Mouse (Mus musculus) left cerebral cortex, adult 11 months (tissue): ENCODE measurements around the gene Rbm18.

Experiments used
- DNase-seq: peaks from one replicate; pipeline ENCODE4 v3.0.0; 2022; ENCODE audit warnings: low spot score

The Rbm18 gene

DNA sequence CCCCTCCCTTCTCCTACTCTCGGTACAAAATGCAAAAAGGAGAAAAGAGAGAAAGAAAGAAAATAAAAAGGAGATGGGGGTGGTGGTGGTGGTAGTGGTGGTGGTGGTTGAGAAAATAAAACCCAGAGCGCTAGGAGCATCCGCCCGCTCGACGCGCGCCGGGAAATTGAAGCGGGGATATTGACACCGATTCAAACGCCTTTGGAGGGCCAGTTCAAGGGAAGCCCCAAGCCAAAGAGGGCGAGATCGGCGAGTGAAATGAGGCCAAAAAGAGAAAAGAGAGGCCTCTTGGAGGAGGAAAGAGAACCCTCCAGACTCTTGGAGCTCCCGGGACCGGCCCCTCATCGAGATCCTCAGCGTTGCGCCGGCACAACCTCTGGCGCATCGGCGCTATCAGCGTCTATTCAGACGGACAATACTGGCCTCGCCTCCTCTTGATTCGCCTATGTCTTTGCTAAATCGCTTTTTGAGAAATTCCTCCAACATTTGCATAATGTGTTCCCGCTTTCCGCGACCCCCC lies 32.1 kb downstream of the Rbm18 start:
- no peak for DNase-seq

DNA sequence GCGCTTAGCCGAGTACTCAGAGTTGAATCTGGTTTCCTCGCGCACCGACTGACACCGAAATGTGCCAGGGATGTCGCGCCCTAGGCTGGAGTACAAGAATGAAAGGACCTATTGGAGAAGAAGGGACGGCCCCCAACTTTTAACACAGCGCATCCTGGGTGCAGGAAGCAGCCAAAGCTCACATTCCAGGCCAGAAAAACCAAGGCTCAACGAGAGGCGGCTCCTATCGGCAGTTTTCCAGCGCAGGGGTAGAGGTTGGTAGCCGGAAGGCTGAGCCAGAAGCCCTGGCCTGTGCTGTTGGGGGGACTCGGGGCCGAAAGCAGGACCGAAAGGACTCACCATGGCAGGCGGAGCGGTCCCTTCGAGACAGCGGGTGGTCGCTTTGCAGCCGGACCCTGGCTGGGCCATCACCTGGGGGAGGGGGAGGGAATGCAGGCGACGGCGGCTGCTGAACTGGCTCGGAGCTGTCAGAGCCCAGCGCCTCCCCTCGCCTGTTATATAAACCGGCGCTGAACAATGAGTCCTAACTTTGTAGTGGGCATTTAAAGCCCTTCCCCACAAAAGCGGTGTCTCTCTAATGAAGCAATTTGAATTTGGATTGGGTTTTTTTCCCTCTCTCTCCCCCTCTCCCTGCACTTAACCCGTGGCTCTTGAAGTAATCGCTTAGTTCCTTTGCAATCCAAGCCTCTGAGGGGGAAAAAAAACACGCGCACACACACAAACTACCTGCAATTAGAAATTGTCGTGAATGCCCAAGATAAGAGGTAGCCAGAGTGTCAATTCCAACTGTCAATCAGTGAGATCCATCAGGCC lies 32.8 kb downstream of the Rbm18 start:
- no peak for DNase-seq

DNA sequence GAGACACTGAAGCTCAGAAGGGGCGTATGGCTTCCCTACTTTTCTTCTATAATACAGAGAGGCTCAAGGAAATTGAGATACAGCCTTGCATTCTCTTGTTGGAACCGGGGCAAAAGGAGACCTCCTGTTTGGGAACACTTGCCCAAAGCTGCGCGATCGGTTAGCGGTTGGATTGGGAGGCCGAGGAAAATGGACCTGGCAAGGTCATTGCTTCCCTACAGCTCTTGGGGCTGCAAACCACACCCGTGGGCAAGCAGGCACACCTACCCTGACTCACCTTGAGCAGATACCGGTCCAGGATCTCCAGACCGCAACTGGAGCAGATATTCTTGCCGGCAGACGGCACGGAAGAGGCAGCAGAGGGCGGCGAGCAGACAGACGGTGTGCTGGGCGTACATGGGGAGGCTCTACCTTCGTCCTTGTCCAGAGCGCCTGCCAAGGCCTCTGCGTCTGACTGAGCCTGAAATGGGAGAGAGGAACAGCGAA lies 33.5 kb downstream of the Rbm18 start:
- no peak for DNase-seq

DNA sequence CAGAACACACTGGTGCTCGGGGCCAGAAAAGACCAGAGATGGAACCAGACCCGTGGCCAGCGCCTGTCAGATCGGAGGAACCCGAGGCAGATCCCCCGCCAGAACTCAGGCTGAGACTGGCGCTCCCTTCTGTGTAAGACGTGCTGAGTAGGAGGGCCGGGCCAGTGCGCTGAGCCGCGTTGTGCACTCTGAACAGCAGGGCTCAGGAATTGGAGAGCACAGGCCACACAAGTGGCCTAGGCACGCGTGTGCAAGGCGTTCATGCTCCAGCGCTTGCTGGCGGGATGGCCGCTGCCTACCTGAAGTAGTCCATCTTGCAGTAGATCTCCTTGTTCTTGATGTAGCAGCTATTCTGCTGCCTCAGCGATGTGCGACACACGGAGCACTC lies 34.0 kb downstream of the Rbm18 start:
- no peak for DNase-seq

DNA sequence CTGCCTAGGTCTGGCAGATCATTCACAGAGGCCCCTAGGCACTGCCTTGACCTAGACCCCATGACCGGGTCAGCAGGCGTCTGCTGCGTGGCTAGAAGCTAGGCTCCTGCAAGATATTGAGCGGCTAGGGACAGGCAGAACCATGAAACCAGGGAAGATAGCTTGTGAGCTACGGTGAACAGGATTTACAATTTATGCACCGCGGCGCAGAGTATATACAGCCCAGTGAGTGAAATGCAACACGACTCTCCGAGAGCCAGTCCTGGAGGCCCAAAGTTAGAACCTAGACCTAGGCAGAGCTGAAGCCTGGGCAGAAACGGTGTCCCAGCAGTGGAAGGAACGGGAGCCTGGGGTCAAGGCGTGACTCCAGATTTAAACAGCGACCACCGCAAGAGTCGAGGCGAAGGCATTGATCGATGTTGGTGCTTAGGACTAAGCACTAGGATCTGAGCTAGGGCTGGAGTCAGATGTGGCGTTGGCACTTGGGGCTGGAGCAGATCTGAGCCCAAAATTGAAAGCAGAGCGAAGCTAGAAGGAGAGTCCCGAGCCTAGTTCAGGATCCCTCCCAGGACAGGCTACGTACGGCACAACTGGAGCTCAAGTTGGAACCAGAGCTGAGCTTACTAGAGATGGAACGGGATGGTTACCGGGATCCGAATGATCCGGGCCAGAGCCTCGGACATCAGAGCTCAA lies 34.6 kb downstream of the Rbm18 start:
- no peak for DNase-seq

DNA sequence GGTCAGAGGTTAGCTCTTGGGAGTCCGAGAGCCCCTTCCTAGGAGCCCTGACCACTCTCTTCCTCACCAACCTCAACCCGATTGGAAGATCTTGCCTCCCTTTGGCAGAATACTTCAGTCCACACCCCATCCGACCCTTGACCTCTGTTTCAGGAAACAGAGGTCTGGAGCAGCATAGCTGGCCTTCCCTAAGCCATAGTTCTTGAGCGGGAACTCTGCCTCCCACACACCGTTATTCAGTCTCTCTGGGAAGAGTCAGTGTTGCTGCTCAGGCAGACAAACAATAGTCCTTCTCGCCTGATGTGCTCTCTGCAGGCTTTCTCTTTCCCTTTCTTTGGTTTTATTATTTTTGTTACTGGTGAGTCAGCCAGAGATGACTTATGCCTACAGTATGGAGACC lies 36.8 kb downstream of the Rbm18 start:
- DNase-seq: no peak

DNA sequence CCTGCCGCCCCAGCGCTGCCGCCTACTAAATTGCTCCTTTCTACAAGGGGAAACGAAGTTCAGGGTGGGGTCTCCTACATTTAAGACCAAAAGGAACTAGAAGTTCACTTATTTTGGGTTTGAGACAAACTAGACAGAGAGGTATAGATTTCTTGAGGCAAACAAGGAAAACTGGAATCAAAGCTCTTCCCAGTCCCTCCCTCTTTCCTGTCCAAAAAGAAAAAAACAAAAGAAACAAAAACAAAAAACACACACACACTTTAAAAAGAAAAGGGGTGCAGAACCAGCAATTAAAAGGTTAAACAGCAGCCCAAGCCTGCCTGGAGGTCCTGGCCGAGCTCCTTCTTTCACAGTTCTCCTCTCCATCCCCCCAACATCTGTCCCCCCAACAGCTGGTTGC lies 38.6 kb downstream of the Rbm18 start:
- no peak for DNase-seq

DNA sequence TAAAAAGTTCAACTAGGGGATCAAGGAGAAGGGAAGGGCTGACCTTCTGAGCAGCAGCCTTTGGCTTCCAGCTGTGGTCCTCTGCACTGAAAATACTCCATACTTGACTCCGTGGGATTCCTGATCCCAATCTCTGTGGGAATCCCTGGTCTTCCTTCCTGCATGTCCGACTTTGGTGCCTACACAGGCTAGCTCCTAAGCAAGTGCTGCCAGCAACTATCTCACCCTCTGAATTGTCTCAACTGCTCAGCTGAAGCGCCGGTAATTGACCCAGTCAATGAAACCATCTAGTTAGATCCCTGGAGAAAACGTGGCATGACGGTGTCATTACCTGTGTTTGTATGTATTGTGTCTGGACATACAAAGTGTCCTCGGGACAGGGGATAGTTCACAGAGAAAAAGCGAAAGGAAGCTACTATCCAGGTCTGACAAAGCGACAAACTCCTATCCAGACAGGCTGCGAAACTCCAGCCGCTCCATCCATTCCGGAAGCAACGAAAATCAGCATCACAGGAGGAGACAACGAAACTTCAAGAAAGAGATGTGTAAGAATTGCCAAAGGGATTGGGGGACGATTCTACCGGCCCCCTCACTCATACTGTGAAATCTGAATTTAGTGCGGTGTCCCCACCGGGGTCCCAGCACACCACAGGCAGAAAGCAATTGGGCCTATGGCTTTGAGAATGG lies 39.3 kb downstream of the Rbm18 start:
- DNase-seq: no peak

DNA sequence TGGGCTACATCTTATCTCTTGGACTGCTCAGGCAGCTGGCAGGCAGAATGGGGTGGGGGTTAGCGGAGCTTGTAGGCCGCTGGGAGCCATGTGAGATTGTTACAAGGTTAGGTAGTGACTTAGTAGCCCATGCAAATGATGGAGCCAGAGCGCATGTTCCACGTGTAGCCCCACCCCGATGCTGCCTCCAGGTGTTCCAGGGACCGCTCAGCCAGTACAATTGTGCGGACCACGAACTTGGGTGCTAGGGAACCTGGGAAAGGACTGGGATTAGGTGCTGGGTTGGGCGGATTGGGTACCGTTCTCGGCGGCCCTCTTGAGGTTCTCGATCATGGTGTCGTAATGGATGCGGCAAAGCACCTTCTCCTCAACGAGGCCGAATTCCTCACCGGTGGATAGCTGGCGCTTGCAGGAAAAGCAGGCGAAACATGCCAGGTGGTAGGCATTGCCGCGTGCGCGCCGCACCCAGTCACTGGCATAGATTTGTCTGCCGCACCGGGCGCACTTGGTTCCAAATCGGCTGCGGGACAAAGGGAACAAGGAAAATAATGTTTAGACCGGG lies 42.6 kb downstream of the Rbm18 start:
- DNase-seq: no peak

DNA sequence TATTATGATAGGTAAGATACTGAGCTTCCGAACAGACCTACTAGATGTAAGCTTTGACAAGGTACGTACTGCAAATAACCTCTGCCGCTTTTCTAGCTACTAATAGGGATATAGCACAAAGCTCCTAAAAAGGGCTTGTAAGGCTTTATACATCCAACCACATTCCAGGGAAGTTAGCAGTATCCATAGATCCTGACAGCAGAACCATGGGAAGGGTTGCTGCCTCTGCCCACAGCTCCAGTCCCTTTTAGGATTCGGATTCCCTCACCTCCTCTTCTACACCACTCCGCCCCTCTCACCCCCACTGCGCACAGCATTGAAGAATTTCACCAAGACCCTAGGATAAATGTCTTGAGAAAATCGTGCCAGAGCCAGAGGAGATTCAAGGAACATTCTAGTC lies 43.3 kb downstream of the Rbm18 start:
- no peak for DNase-seq

DNA sequence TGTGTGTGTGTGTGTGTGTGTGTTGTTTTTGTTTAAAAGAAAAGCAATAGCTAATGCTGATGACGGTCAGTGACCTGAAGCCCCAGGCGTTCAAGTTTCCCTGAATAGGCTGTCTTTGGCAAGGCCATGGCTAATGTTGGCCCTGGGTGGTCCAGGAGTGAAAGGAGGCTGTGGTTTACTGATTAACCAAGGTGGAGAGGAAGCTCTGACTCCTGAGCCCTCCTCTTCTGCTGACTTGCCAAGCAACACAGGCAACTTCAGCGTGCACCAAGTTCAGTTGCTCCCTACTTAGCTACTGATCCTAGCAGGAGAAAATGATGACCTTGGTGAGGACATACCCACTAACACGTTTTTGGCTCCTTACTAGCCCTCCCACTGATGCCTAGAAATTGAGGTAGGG lies 43.8 kb downstream of the Rbm18 start:
- no peak for DNase-seq

DNA sequence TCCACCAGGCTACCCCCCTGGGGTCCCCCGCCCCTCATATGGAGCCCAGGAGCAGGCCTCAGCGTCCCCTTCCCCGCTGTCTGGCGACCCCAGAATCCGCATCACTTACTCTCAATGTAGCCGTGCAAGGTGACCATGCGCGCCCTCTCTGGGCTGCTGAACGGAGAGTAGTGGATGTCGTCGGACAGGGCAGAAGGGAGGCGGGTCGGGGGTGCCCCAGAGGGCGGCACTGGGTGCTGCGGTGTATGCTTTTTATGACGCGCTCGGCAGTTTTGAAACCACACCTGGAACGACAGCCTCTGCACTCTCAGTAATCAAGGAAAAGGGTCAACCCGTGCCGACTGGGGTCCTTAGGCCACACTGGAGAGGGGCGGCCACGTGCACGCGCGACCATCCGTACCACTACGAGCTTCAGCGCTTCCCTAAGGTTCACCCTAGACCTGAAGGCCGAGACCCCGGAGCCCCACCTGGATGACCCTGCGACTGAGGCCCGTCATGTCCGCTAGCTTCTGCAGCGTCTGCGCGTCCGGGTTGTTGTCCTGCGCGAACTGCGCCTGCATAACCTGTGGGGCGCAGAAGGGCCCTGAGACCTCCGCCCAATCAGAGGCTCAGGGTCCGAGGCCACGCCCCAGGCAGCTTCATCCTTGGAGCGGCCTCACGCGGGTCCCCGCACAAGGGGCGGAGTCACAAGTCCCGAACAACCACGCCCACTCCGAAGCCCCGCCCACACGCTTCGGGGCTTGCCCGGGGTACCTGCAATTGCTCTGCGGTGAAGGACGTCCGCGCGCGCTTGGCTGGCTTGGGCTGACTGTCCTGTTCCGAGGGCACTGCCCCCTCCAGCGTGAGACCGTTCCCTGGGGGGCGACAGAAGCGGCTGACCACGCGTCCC lies 45.5 kb downstream of the Rbm18 start:
- no peak for DNase-seq

DNA sequence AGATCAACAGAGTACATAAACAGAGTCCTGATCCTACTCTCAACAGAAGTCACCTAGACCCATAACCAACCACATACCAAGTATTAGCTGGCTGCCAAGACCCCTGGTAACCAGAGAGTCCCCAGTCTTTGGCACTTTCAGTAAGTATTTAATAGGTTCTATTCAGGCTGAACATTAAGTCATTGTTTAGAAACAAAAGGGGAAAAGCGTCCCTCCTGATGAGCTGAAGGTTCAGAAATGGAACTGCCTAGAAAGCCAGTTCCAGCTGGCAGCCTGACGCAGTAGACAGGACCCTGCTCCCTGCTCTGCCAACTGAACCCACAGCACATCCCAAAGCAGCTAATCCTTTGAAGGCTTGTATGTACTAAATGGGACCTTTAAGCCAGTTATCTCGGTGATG lies 47.4 kb downstream of the Rbm18 start:
- no peak for DNase-seq

DNA sequence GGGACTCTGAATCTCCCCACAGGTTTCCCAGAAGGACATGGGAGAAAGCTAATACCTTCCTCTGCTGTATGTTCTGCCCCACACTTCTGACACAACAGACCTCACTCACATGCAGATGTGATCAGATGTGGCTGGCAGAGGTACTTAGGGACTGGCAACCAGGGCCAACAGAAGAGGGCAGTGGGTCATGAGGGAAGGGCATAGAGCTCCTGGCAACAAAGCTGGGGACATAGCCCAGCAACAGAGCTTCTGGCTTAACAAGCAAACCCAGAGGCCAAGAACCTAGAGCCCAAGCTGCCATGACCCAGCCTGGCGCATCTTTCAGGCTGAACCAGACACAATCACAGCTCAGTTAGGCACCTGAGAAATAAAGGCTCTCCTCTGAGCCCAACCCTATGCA lies 51.5 kb downstream of the Rbm18 start:
- DNase-seq: no peak

DNA sequence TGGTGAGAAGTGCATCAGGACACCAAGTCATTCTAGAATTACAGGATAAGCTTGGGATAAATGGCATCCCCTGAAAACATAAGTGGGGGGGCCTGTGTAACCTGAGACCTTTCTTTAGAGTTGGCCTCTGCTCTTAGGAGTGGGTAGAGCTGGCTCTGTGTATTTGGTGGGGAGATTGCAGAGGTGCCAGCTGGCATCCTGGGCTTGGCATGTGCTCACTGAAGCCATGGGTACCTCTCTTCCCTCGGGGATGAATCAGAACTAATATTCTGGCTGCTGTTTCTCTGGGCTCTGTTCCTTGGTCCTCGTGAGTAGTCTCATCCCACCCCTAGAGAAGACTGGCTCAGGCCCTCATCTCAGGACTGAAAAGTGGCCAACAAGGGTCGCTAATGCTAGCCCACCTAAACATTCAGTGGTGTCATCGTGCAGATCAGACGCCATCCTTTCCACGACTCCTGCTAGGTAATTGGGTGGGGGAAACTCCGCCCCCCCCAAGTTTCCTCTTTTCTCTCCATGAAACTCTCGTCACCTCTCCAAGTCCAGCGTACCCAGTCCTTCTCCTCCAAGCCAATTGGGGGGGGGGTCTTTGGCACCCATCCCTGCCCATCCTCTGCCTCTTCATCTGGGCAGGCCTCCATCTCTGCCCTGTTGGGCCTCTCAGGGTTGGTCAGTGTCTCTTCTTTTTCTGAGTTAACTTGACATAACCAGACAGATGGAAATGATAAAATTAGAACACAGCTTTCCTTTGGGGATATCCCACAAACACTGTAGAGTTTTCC lies 53.6 kb downstream of the Rbm18 start:
- DNase-seq: no peak

DNA sequence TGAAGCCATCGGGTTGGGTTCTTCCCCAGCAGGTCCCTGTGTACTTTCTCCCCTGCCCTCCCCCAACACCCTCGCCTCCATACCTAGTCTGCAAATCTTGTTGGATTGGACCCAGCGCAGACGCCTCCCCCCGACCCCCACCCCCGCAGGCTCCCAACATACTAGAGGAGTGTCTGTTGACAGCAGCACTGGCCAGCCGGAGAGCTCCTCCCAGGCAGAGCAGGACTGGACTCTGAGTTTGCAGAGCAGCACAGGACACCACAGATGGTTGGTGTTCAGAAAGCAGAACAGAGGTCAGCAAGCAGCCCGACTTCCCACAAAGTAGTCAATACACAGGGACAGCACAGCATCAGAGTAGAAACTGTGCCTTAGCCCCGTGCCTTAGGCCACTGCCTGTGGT lies 55.1 kb downstream of the Rbm18 start:
- DNase-seq: no peak

DNA sequence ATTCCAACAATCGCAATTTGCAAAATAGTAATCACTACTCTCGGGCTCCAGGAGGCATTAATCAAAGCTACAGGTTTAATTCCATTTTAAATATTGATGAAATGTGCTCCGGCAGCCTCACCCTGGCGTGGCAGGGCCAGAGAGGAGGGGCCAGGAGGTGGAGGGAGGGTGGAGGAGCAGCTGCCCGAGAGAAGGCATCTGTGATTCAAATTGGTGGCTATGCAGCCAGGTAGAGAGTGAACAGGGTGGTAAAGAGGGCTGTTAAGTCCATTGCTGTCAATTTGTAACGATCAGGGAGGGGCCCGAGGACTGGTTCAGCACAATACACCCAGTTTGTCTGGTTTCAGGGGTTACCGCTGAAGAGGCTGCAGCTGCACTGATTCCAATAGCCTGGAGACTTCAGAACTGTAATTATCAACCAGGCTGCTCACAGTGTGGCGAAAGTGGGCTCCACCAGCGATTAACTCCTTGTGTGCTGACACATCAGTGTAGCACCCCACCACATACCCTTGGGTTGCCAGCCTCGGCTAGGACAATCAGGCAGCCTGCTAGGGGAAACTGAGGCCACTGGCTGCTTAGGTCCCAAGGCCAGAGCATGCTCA lies 59.3 kb downstream of the Rbm18 start:
- DNase-seq: no peak

DNA sequence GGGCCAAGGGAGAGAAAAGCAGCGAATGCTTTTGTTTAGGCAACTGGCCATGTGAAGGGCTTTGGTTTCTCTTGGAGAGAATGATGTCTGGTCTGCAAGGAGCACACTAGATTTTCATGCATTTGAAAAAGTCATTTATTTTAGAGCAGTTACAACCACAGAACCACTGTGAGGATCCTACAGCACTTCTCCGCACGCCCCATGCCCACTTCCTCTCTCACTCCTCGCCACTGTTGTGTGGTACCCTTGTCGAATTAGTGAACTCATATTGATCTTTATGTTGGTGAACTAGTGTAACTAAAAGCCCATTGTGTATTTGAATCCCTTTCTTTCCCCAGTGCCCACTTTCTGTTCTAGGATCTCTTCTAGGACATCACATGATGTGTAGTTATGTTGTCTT lies 61.4 kb downstream of the Rbm18 start:
- no peak for DNase-seq

DNA sequence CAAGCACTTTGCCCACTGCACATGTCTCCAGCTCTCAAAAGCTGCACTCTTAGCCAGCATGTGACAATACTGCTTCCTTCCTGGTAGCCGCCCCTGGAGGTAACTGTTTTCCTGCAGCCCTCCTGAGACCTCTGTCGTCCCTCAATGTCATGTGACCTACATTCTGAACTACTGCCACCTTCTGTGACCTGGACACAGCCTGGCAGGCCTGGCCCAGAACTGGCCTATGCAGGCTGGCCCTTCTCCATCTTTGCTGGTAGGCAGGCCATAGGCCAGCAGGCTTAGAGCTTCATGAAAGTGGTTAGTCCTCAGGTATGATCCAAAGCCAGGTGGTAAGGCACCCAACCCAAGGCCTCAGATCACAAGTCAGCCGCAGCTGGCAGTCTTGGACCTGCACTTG lies 62.8 kb downstream of the Rbm18 start:
- no peak for DNase-seq

DNA sequence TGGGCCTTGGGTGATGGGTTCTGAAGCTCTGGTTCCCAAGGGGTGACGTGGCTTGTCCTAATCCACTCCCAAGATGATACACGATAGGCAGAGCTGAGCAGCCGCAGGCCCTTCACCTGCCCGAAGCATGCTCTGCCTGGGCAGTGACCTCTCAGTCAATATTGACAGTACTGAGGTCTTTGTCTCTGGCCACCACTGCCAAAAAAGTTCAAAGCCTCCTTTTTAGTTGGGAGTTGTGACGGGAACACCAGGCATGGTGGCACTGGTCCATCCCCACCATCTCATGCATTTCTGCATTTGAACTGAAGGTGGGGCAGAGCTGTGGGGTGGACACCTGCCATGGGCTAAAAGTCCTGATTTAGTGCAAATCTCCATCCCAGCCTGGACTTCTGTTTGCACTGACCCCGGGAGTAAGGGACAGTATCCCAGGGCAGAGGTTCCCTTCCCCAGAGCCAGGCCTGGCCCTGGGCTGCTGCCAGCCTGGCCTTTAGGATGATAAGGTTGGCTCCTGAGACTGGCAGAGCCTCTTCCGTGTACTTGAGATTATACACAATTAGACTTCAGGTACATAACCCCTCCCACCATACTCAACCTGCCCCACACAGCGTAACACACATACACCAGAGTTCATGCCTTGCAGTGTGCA lies 64.8 kb downstream of the Rbm18 start:
- DNase-seq: no peak
